Mouse (Mus musculus) c-Kit-negative CD71-positive TER-119-positive erythroid progenitor cells, embryonic 14.5 days (primary cell): ENCODE results near the gene Smim10l2a.
"Not testable (repeated sequence)": the region's sequence is repeated elsewhere in the genome, so short reads cannot be mapped to it uniquely, and the experiment has no call there.

Experiments used
- DNase-seq: peaks from one replicate; pipeline ENCODE4 v3.0.0-alpha.2; 2013; ENCODE audit warnings: low read depth, low spot score

Smim10l2a gene

GRCm38 (mm10) chrX:56374431-56375128, at the start of gene Smim10l2a:
TSS of gene Smim10l2a (plus strand) at chrX:56374586.
- not testable (repeated sequence) for DNase-seq

- no peak for DNase-seq
Observed at GRCm38 (mm10) chrX:56332046-56332445, 42.3 kb upstream of the Smim10l2a start.

- DNase-seq: no peak
Observed at GRCm38 (mm10) chrX:56340305-56340704, 34.1 kb upstream of the Smim10l2a start.

GRCm38 (mm10) chrX:56342921-56343320, 31.5 kb upstream of the Smim10l2a start:
- DNase-seq: no peak

GRCm38 (mm10) chrX:56346176-56346931, 28.0 kb upstream of the Smim10l2a start, which contains the start of gene Zfp449:
TSS of gene Zfp449 (plus strand) at chrX:56346400.
- DNase-seq: peak; percentile 28

- no peak for DNase-seq
Observed at GRCm38 (mm10) chrX:56346932-56347253, 27.5 kb upstream of the Smim10l2a start.

- DNase-seq: no peak
Observed at GRCm38 (mm10) chrX:56380852-56381251, 6.5 kb downstream of the Smim10l2a start.

GRCm38 (mm10) chrX:56384142-56384541, 9.8 kb downstream of the Smim10l2a start:
- DNase-seq: no peak

GRCm38 (mm10) chrX:56404646-56405045, 30.3 kb downstream of the Smim10l2a start:
- no peak for DNase-seq

GRCm38 (mm10) chrX:56405482-56405881, 31.1 kb downstream of the Smim10l2a start:
- no peak for DNase-seq

GRCm38 (mm10) chrX:56406128-56406527, 31.7 kb downstream of the Smim10l2a start:
- DNase-seq: no peak

GRCm38 (mm10) chrX:56416277-56416676, 41.9 kb downstream of the Smim10l2a start:
- no peak for DNase-seq

GRCm38 (mm10) chrX:56417541-56417940, 43.2 kb downstream of the Smim10l2a start:
- peak; percentile 8 for DNase-seq
